Mouse (Mus musculus) embryo, embryonic 11.5 days (tissue): ENCODE results near the gene Pspc1.
"Not testable (repeated sequence)": the region's sequence is repeated elsewhere in the genome, so short reads cannot be mapped to it uniquely, and the experiment has no call there.

Experiments used
- DNase-seq: peaks from one replicate; pipeline ENCODE4 v3.0.0-alpha.2; 2012; ENCODE audit warnings: low read depth, low spot score

Pspc1 gene

GRCm38 (mm10) chr14:56778200-56778932 is at the start of gene Pspc1:
Gene Pspc1 (minus strand): TSS chr14:56778316.
- DNase-seq: peak; percentile 96

GRCm38 (mm10) chr14:56824562-56824961 is 46.4 kb upstream of the Pspc1 start:
- DNase-seq: no peak

GRCm38 (mm10) chr14:56817616-56818015 is 39.5 kb upstream of the Pspc1 start:
- no peak for DNase-seq

GRCm38 (mm10) chr14:56817131-56817530 is 39.0 kb upstream of the Pspc1 start:
- no peak for DNase-seq

GRCm38 (mm10) chr14:56816541-56816940 is 38.4 kb upstream of the Pspc1 start:
- no peak for DNase-seq

- peak; percentile 67 for DNase-seq
These were observed 34.5 kb upstream of the Pspc1 start for GRCm38 (mm10) chr14:56812520-56813036.

- peak; percentile 69 for DNase-seq
These were observed 33.7 kb upstream of the Pspc1 start, which contains the start of gene Zmym5 for GRCm38 (mm10) chr14:56811701-56812339. Gene Zmym5 (minus strand): TSS chr14:56811716.

GRCm38 (mm10) chr14:56810781-56811690 is 32.9 kb upstream of the Pspc1 start:
- DNase-seq: not testable (repeated sequence)

- peak; percentile 31 for DNase-seq
These were observed 15.1 kb upstream of the Pspc1 start for GRCm38 (mm10) chr14:56793243-56793642.

GRCm38 (mm10) chr14:56784575-56784974 is 6.5 kb upstream of the Pspc1 start:
- DNase-seq: no peak

GRCm38 (mm10) chr14:56778933-56779300 is 801 bp upstream of the Pspc1 start:
- no peak for DNase-seq

GRCm38 (mm10) chr14:56777360-56778136 is 568 bp downstream of the Pspc1 start:
- DNase-seq: peak; percentile 29

- no peak for DNase-seq
These were observed 1.4 kb downstream of the Pspc1 start for GRCm38 (mm10) chr14:56776571-56777238.

- DNase-seq: no peak
These were observed 2.7 kb downstream of the Pspc1 start for GRCm38 (mm10) chr14:56775416-56775815.

GRCm38 (mm10) chr14:56766438-56766837 is 11.7 kb downstream of the Pspc1 start:
- not testable (repeated sequence) for DNase-seq

GRCm38 (mm10) chr14:56765117-56765516 is 13.0 kb downstream of the Pspc1 start:
- not testable (repeated sequence) for DNase-seq

- no peak for DNase-seq
These were observed 26.8 kb downstream of the Pspc1 start for GRCm38 (mm10) chr14:56751282-56751681.

GRCm38 (mm10) chr14:56740175-56740574 is 37.9 kb downstream of the Pspc1 start:
- DNase-seq: no peak

- no peak for DNase-seq
These were observed 51.6 kb downstream of the Pspc1 start for GRCm38 (mm10) chr14:56726493-56726892.

GRCm38 (mm10) chr14:56705687-56706086 is 72.4 kb downstream of the Pspc1 start:
- no peak for DNase-seq
